Mouse (Mus musculus) G1E (cell line): ENCODE data around the gene Trex1.

Experiments
- CTCF ChIP-seq: IDR thresholded peaks from 2 replicates; pipeline ENCODE4 v1.5.1; 2012; ENCODE audit warnings: low read depth, low read length, inconsistent platforms, mixed read lengths
- GATA1 ChIP-seq: IDR thresholded peaks from 2 replicates; pipeline ENCODE4 v1.6.1; 2012; ENCODE audit warnings: borderline replicate concordance, low read length, inconsistent platforms, mixed read lengths
- TAL1 ChIP-seq: conservative IDR thresholded peaks from 2 replicates; pipeline ENCODE4 v1.6.1; 2012; ENCODE audit warnings: low read depth, low read length, inconsistent platforms, mixed read lengths

GRCm38 (mm10) chr9:109098366-109098765 is 38.8 kb upstream of the Trex1 start:
- TF ChIP-seq CTCF (no peak), TAL1 (no peak), GATA1 (no peak)
